Mouse (Mus musculus): ENCODE results near the gene Sar1b. TPM values are rescaled to one million over a fixed set of nuclear protein-coding genes. Genes with fewer than 3 reads are reported as not detected.
"Not testable (repeated sequence)": the region's sequence is repeated elsewhere in the genome, so short reads cannot be mapped to it uniquely, and the experiment has no call there.

Sar1b gene
- polyA plus RNA-seq, 1 experiment from 2014 or later, result 113 TPM

DNA sequence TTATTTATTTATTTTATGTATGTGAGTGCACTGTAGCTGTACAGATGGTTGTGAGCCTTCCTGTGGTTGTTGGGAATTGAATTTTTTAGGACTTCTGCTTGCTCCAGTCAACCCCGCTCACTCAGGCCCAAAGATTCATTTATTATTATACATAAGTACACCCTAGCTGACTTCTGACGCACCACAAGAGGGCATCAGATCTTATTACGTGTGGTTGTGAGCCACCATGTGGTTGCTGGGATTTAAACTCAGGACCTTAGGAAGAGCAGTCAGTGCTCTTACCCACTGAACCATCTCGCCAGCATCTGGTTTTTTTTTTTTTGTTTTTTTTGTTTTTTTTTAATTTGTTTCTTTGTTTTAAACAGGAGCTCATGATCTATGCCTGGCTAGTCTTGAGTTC, 26.2 kb downstream of the Sar1b start:
- H3K4me1 ChIP-seq (replicated peaks; ENCODE audit: control insufficient read depth, insufficient read depth, low read length), result not testable (repeated sequence)

DNA sequence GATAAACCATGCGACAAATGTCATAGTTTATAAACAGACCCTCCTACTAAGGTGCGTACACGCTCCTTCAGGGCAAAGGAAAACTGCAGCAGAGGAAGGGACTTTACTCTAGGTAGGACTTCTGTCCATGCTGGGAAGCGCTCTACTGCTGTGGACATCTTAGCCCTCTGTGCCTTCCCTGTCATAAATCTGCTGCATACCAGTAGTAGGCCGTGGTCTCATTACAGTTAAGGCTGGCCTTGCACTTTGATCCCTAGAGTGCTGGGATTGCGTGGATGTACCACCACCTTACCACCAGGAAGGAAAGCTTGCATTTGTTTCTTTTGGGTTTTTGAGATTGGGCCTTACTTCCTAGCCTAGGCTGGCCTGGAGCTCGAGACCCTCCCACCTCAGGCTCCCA, 27.2 kb downstream of the Sar1b start:
- no peak for DNase-seq (ENCODE audit: low spot score)
- Histone ChIP-seq H3K4me2 (ENCODE audit: low read depth, low read length, severe bottlenecking) (no peak overlapping the region), H3K27me3 (ENCODE audit: control insufficient read depth, insufficient read depth, low read length) (no peaks in the 10 kb centered on the region), H3K9ac (ENCODE audit: low read length) (no peak overlapping the region), H3K9me3 (ENCODE audit: control insufficient read depth, low read length) (no peaks in the 10 kb centered on the region), H3K4me3 (ENCODE audit: low read depth, low read length) (no peak overlapping the region), H3K4me1 (replicated peaks; ENCODE audit: control insufficient read depth, insufficient read depth, low read length) (no peaks in the 10 kb centered on the region), H3K27ac (ENCODE audit: low read depth, low read length) (no peak overlapping the region), H3K36me3 (ENCODE audit: control insufficient read depth, insufficient read depth, low read length) (peaks cover 4% of the 10 kb centered on the region; the same call in 1 of the 2 replicates)
- WGBS, result 94% methylated on average over 7 of the region's 7 CpGs
- ATAC-seq (replicated peaks; ENCODE audit: low FRiP score), result no peak

More for the DNA sequence above, 26.2 kb downstream of the Sar1b start:
- not testable (repeated sequence) for DNase-seq (ENCODE audit: low spot score); H3K36me3 ChIP-seq (ENCODE audit: control insufficient read depth, insufficient read depth, low read length); H3K27me3 ChIP-seq (ENCODE audit: control insufficient read depth, insufficient read depth, low read length); ATAC-seq (replicated peaks; ENCODE audit: low FRiP score); H3K4me2 ChIP-seq (ENCODE audit: low read depth, low read length, severe bottlenecking); H3K9ac ChIP-seq (ENCODE audit: low read length); H3K27ac ChIP-seq (ENCODE audit: low read depth, low read length); H3K4me3 ChIP-seq (ENCODE audit: low read depth, low read length); H3K9me3 ChIP-seq (ENCODE audit: control insufficient read depth, low read length)
- WGBS, result 81% methylated on average over 4 of the region's 4 CpGs

DNA sequence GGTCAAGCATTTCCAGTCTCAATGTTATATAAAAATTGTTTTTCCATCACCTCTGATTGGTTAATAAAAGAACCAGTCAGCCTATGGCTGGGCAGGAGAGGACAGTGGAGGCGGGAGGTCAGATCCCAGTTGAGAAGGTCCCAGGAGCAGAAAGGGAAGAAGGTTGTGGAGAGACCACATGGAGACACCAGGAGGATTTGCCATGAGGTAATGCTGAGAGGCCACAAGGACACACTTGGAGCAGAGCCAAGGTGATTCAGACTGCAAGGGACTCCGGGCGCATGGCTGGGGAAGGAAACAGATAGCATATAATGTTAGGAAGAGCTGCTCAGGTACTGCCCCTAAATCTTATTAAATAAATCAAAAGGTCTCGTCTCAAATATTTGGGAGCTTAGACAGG, 32.8 kb downstream of the Sar1b start:
- no peak for ATAC-seq (replicated peaks; ENCODE audit: low FRiP score)
- Histone ChIP-seq H3K4me1 (replicated peaks; ENCODE audit: control insufficient read depth, insufficient read depth, low read length) (no peaks in the 10 kb centered on the region), H3K27ac (ENCODE audit: low read depth, low read length) (no peak overlapping the region), H3K36me3 (ENCODE audit: control insufficient read depth, insufficient read depth, low read length) (no peaks in the 10 kb centered on the region), H3K9me3 (ENCODE audit: control insufficient read depth, low read length) (no peaks in the 10 kb centered on the region), H3K27me3 (ENCODE audit: control insufficient read depth, insufficient read depth, low read length) (no peaks in the 10 kb centered on the region), H3K4me3 (ENCODE audit: low read depth, low read length) (no peak overlapping the region), H3K4me2 (ENCODE audit: low read depth, low read length, severe bottlenecking) (no peak overlapping the region), H3K9ac (ENCODE audit: low read length) (no peak overlapping the region)
- DNase-seq (ENCODE audit: low spot score), result no peak
- WGBS, result 92% methylated on average over 4 of the region's 4 CpGs

DNA sequence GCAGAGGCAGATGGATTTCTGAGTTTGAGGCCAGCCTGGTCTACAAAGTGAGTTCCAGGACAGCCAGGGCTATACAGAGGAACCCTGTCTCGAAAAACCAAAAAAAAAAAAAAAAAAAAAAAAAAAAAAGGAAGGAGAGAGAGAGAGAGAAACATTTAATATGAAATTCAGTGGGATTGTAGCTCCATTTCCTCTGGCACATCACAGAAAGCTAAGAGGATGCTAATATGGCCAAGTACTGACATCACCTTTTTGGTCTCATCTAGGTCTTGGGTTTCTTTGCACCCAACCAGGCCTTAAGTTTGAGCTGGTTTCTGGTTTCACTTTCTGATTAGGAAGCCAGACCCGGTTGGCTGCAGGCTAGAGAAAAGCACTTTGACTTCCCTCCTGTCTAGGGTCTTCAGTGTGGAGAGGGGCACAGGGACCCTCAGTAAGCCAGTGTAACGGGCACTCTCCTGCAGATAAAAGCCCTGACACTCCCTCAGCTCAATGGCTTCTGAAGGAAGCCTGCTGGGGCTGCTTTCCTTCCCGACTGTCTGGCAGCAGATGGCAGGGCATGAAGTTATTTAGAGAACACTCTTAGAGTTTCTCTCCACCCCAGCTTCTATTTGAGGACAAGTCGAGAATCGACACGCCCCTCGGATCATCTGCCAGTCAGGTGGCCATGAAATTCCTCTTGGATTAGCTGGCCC, 37.3 kb downstream of the Sar1b start:
- WGBS, result 39% methylated on average over 7 of the region's 8 CpGs
- Histone ChIP-seq H3K27me3 (ENCODE audit: control insufficient read depth, insufficient read depth, low read length) (no peaks in the 10 kb centered on the region), H3K4me2 (ENCODE audit: low read depth, low read length, severe bottlenecking) (no peak overlapping the region), H3K9me3 (ENCODE audit: control insufficient read depth, low read length) (no peaks in the 10 kb centered on the region), H3K36me3 (ENCODE audit: control insufficient read depth, insufficient read depth, low read length) (no peaks in the 10 kb centered on the region), H3K4me3 (ENCODE audit: low read depth, low read length) (no peak overlapping the region), H3K27ac (ENCODE audit: low read depth, low read length) (no peak overlapping the region), H3K9ac (ENCODE audit: low read length) (no peak overlapping the region), H3K4me1 (replicated peaks; ENCODE audit: control insufficient read depth, insufficient read depth, low read length) (no peaks in the 10 kb centered on the region; the same call in 1 of the 2 replicates)
- no peak for ATAC-seq (replicated peaks; ENCODE audit: low FRiP score)
- DNase-seq (ENCODE audit: low spot score), result no peak

DNA sequence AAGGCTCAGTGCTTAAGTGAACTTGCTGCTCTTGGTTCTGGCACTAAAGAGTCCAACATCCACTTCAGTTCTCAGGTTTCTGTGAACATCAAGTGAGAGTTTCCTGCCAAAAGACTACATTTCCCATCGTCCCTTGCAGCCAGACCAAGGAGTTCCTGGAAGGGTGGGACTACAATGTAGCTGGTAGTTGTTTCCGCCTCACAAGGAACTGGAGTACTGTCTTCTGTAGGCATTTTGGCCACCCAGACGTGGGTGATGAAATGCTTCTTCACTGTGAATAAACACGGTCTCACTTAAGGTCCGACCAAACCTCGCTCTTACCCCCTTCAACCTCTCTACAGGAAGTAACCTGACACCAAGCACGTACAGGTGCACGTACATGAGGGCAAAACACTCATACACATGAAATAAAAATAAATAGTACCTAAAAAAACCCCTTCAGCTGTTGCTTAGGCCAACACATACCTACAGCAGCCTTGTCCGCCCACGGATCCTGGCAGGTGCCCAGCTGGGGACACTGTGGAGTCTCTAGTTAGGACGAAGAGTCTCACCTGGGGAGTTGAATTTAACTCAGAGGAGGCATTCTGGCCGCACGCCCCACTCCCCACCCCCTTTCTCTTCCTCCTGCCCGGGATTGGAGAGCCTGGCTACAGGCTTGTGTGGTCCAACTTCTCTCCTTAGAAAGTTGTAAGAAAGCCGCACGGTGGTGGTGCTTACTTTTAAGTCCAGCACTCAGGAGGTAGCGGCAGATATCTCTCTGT, 41.9 kb downstream of the Sar1b start:
- Histone ChIP-seq H3K27ac (ENCODE audit: low read depth, low read length) (no peak overlapping the region), H3K4me3 (ENCODE audit: low read depth, low read length) (peak overlapping the region; percentile 43), H3K9me3 (ENCODE audit: control insufficient read depth, low read length) (no peaks in the 10 kb centered on the region), H3K9ac (ENCODE audit: low read length) (peak overlapping the region; percentile 52), H3K4me2 (ENCODE audit: low read depth, low read length, severe bottlenecking) (peak overlapping the region; percentile 64), H3K36me3 (ENCODE audit: control insufficient read depth, insufficient read depth, low read length) (no peaks in the 10 kb centered on the region), H3K27me3 (ENCODE audit: control insufficient read depth, insufficient read depth, low read length) (no peaks in the 10 kb centered on the region), H3K4me1 (replicated peaks; ENCODE audit: control insufficient read depth, insufficient read depth, low read length) (no peaks in the 10 kb centered on the region; the same call in 1 of the 2 replicates)
- 17% methylated on average over 17 of the region's 17 CpGs for WGBS
- peak; percentile 72 for DNase-seq (ENCODE audit: low spot score)
- peak; percentile 77 for ATAC-seq (replicated peaks; ENCODE audit: low FRiP score)

DNA sequence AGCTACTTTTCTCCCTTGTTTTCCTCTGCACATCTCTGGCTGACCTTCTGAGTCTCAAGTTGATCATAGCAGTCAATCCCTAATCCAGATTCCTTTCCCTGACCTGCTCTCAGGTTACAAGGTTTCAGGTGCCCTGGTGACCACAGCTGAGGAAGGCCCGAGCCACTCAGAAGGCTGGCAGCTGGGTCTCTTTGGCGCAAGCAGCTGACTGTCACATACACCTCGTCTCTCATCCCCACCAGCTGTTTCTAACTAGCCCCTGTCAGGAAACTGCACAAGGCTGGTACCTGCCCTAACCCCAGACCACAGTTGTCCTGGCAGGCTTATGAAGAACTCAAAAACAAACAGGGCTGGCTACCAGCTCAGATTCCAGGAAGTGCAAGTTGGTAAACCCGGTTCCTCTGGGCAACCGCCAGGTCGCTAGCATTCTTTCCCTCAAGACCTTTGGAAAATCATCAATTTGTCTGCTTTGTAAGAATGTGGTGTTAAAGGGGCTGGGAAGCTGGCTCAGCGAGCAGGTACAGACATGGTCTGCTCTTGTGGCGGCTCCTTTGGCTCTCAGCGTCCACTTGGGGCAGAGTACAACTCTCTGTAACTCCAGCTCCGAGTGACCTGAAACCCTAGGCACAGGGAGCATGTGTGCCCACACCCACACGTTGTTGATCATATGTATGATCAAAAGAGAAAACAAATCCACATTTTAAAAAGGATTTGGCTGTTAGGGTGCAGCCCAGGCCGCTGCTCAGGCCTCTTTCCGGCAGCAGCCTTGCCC, 43.8 kb downstream of the Sar1b start:
- ATAC-seq (replicated peaks; ENCODE audit: low FRiP score), result no peak
- no peaks in the 10 kb centered on the region; the same call in 1 of the 2 replicates for H3K9me3 ChIP-seq (ENCODE audit: control insufficient read depth, low read length)

DNA sequence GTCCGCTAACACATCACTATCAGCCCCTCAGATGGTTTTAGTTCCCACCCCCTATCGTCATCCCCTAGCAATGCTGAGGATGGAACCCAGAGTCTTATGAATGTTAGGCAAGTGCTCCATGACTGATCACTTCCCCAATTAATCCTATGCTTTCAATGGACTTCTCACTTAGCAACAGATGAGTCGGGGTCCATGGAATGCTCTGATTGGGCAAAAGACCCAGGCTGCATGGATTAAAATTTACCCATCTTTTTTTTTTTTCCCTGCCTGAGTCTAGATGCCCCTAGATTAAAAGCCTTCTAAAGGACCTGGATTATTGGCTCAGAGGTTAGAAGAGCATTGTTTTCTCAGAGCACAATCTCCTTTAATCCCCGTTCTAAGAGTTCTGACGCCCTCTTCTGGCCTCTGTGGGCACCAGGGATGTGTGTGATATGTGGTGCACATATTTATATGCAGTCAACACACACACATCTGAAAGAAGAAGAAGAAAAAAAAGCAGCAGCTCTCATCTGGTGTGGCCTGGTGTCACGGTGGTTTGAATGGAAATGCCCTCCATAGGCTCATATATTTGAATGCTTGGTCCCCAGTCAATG, 46.2 kb downstream of the Sar1b start:
- 66% methylated on average over 6 of the region's 6 CpGs for WGBS
- Histone ChIP-seq H3K4me1 (replicated peaks; ENCODE audit: control insufficient read depth, insufficient read depth, low read length) (no peaks in the 10 kb centered on the region; the same call in 1 of the 2 replicates), H3K36me3 (ENCODE audit: control insufficient read depth, insufficient read depth, low read length) (no peaks in the 10 kb centered on the region), H3K4me3 (ENCODE audit: low read depth, low read length) (no peak overlapping the region), H3K9me3 (ENCODE audit: control insufficient read depth, low read length) (no peaks in the 10 kb centered on the region; the same call in 1 of the 2 replicates), H3K27ac (ENCODE audit: low read depth, low read length) (no peak overlapping the region), H3K4me2 (ENCODE audit: low read depth, low read length, severe bottlenecking) (no peak overlapping the region), H3K9ac (ENCODE audit: low read length) (no peak overlapping the region), H3K27me3 (ENCODE audit: control insufficient read depth, insufficient read depth, low read length) (no peaks in the 10 kb centered on the region)
- no peak for ATAC-seq (replicated peaks; ENCODE audit: low FRiP score)
- no peak for DNase-seq (ENCODE audit: low spot score)

More for the DNA sequence above, 43.8 kb downstream of the Sar1b start:
- H3K27ac ChIP-seq (ENCODE audit: low read depth, low read length), result no peak overlapping the region
- DNase-seq (ENCODE audit: low spot score), result no peak
- no peak overlapping the region for H3K4me3 ChIP-seq (ENCODE audit: low read depth, low read length)
- H3K36me3 ChIP-seq (ENCODE audit: control insufficient read depth, insufficient read depth, low read length), result no peaks in the 10 kb centered on the region
- no peaks in the 10 kb centered on the region; the same call in 1 of the 2 replicates for H3K4me1 ChIP-seq (replicated peaks; ENCODE audit: control insufficient read depth, insufficient read depth, low read length)
- 59% methylated on average over 13 of the region's 13 CpGs for whole genome bisulfite sequencing
- no peaks in the 10 kb centered on the region for H3K27me3 ChIP-seq (ENCODE audit: control insufficient read depth, insufficient read depth, low read length)
- no peak overlapping the region for H3K4me2 ChIP-seq (ENCODE audit: low read depth, low read length, severe bottlenecking)
- no peak overlapping the region for H3K9ac ChIP-seq (ENCODE audit: low read length)

DNA sequence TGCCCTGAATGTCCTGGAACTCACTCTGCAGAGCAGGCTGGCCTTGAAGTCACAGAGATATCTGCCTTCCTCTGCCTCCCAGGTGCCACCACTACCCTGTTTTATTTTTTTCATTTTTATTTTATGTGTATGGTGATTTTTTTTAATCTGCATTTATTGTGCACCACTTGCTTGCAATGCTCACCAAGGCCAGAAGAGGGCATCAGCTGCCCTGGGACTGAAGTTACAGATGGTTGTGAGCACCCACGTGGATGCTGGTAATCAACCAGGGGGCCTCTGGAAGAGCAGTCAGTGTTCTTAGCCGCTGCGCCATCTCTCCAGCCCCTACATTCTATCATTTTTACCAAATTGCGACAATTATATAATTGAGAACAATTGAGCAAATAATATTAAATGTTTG, 47.7 kb downstream of the Sar1b start:
- Histone ChIP-seq H3K36me3 (ENCODE audit: control insufficient read depth, insufficient read depth, low read length) (no peaks in the 10 kb centered on the region), H3K9me3 (ENCODE audit: control insufficient read depth, low read length) (no peaks in the 10 kb centered on the region; the same call in 1 of the 2 replicates), H3K4me3 (ENCODE audit: low read depth, low read length) (no peak overlapping the region), H3K4me2 (ENCODE audit: low read depth, low read length, severe bottlenecking) (no peak overlapping the region), H3K9ac (ENCODE audit: low read length) (no peak overlapping the region), H3K27ac (ENCODE audit: low read depth, low read length) (no peak overlapping the region), H3K4me1 (replicated peaks; ENCODE audit: control insufficient read depth, insufficient read depth, low read length) (no peaks in the 10 kb centered on the region), H3K27me3 (ENCODE audit: control insufficient read depth, insufficient read depth, low read length) (no peaks in the 10 kb centered on the region)
- no peak for ATAC-seq (replicated peaks; ENCODE audit: low FRiP score)
- 85% methylated on average over 4 of the region's 4 CpGs for WGBS
- DNase-seq (ENCODE audit: low spot score), result no peak
